Mouse (Mus musculus) embryonic facial prominence, embryonic 14.5 days (tissue): ENCODE measurements around the gene Zranb3. TPM values are rescaled to one million over a fixed set of nuclear protein-coding genes. Genes with fewer than 3 reads are reported as not detected.

Experiments
- ATAC-seq: fragments of 200-750 bp; cut with Nextera tagmentation; 2 replicates; pipeline ENCODE4 v1.8.0; 2017; ENCODE audit warnings: low read depth, moderate number of reproducible peaks, moderate TSS enrichment
- DNase-seq: peaks from one replicate; pipeline ENCODE4 v3.0.0-alpha.2; 2015; ENCODE audit warnings: low spot score
- H3K27ac ChIP-seq: fragments of 300-500 bp; sonication (generic); replicated peaks from 2 replicates; pipeline ENCODE4 v1.5.1; 2014; ENCODE audit warnings: low read depth, mild to moderate bottlenecking, low read length, moderate library complexity
- H3K27me3 ChIP-seq: fragments of 300-500 bp; sonication (generic); replicated peaks from 2 replicates; pipeline ENCODE4 v1.6.1; 2014; ENCODE audit warnings: low read length; ENCODE audit not compliant: control insufficient read depth, insufficient read depth
- H3K36me3 ChIP-seq: fragments of 300-500 bp; sonication (generic); 2 replicates; pipeline ENCODE4 v1.6.1; 2014; ENCODE audit warnings: low read length, mixed read lengths; ENCODE audit not compliant: control insufficient read depth, insufficient read depth
- H3K4me1 ChIP-seq: fragments of 300-500 bp; sonication (generic); 2 replicates; pipeline ENCODE4 v1.6.1; 2014; ENCODE audit warnings: antibody characterized with exemption, low read length; ENCODE audit not compliant: control insufficient read depth, insufficient read depth
- H3K4me2 ChIP-seq: fragments of 300-500 bp; sonication (generic); 2 replicates; pipeline ENCODE4 v1.6.1; 2014; ENCODE audit warnings: low read depth, mild to moderate bottlenecking, low read length, moderate library complexity, mixed read lengths
- H3K4me3 ChIP-seq: fragments of 300-500 bp; sonication (generic); 2 replicates; pipeline ENCODE4 v1.5.1; 2014; ENCODE audit warnings: low read depth, mild to moderate bottlenecking, low read length
- H3K9ac ChIP-seq: fragments of 300-500 bp; sonication (generic); 2 replicates; pipeline ENCODE4 v1.6.1; 2014; ENCODE audit warnings: low read depth, mild to moderate bottlenecking, low read length, moderate library complexity, mixed read lengths
- H3K9me3 ChIP-seq: fragments of 300-500 bp; sonication (generic); 2 replicates; pipeline ENCODE4 v1.6.1; 2016; ENCODE audit warnings: low read length; ENCODE audit not compliant: control insufficient read depth
- WGBS: fragments of 180-500 bp; shearing (Covaris S2); extraction: QIAGEN DNeasy Blood & Tissue Kit; methylation state at CpG from one replicate; pipeline ENCODE4 v1.1.7; 2014; 5-methylcytosine and 5-hydroxymethylcytosine counted together
- polyA plus RNA-seq: library from polyadenylated mRNA; unstranded; fragments of >200 nt; fragmentation: Nextera tagmentation; extraction: Ambion mirVana; gene quantifications from 2 replicates; pipeline ENCODE4 v1.2.1, GENCODE M21; 2014

Zranb3 gene
- polyA plus RNA-seq, 1 experiment from 2014 or later, result 6.1 TPM

- DNase-seq (no peak), ATAC-seq (no peak)
- Histone ChIP-seq H3K4me2 (no peak overlapping the region), H3K4me3 (no peak overlapping the region), H3K36me3 (peaks cover 18% of the 10 kb centered on the region), H3K4me1 (no peaks in the 10 kb centered on the region), H3K9me3 (no peaks in the 10 kb centered on the region), H3K27ac (no peak overlapping the region), H3K27me3 (no peaks in the 10 kb centered on the region), H3K9ac (no peak overlapping the region)
- WGBS, result 92% methylated on average over 1 of the region's 2 CpGs
Observed at GRCm38 (mm10) chr1:128094686-128095085, 8.2 kb downstream of the Zranb3 start.

GRCm38 (mm10) chr1:128082800-128083199 lies 20.0 kb downstream of the Zranb3 start:
- DNase-seq (no peak), ATAC-seq (no peak)
- Histone ChIP-seq H3K36me3 (no peaks in the 10 kb centered on the region), H3K4me3 (no peak overlapping the region), H3K4me2 (no peak overlapping the region), H3K9ac (no peak overlapping the region), H3K27ac (no peak overlapping the region), H3K4me1 (no peaks in the 10 kb centered on the region), H3K27me3 (no peaks in the 10 kb centered on the region), H3K9me3 (no peaks in the 10 kb centered on the region)
- WGBS, result 89% methylated on average over 7 of the region's 7 CpGs

GRCm38 (mm10) chr1:128081873-128082272 lies 21.0 kb downstream of the Zranb3 start:
- Histone ChIP-seq H3K4me1 (no peaks in the 10 kb centered on the region), H3K9ac (no peak overlapping the region), H3K36me3 (no peaks in the 10 kb centered on the region), H3K9me3 (no peaks in the 10 kb centered on the region), H3K27me3 (no peaks in the 10 kb centered on the region), H3K4me2 (no peak overlapping the region), H3K4me3 (no peak overlapping the region), H3K27ac (no peak overlapping the region)
- no peak for DNase-seq
- ATAC-seq, result no peak
- WGBS, result 92% methylated on average over 7 of the region's 7 CpGs

- Histone ChIP-seq H3K4me1 (no peaks in the 10 kb centered on the region), H3K4me2 (no peak overlapping the region), H3K36me3 (no peaks in the 10 kb centered on the region), H3K9ac (no peak overlapping the region), H3K4me3 (no peak overlapping the region), H3K27ac (no peak overlapping the region), H3K9me3 (no peaks in the 10 kb centered on the region), H3K27me3 (no peaks in the 10 kb centered on the region)
- 89% methylated on average over 5 of the region's 5 CpGs for WGBS
- DNase-seq (no peak), ATAC-seq (no peak)
Observed at GRCm38 (mm10) chr1:128080936-128081696, 21.7 kb downstream of the Zranb3 start.

- no peak overlapping the region for H3K27ac ChIP-seq
- H3K4me3 ChIP-seq, result no peak overlapping the region
- no peak for ATAC-seq
- no peaks in the 10 kb centered on the region for H3K9me3 ChIP-seq
- H3K4me2 ChIP-seq, result no peak overlapping the region
- DNase-seq, result no peak
- 96% methylated on average over 1 of the region's 1 CpGs for WGBS
- H3K36me3 ChIP-seq, result no peaks in the 10 kb centered on the region
- H3K27me3 ChIP-seq, result no peaks in the 10 kb centered on the region
- no peaks in the 10 kb centered on the region for H3K4me1 ChIP-seq
- no peak overlapping the region for H3K9ac ChIP-seq
Observed at GRCm38 (mm10) chr1:128078646-128079045, 24.2 kb downstream of the Zranb3 start.

GRCm38 (mm10) chr1:128077788-128078187 lies 25.1 kb downstream of the Zranb3 start:
- WGBS, result 92% methylated on average over 2 of the region's 2 CpGs
- H3K36me3 ChIP-seq, result no peaks in the 10 kb centered on the region
- no peak for DNase-seq
- ATAC-seq, result no peak
- no peaks in the 10 kb centered on the region for H3K4me1 ChIP-seq
- H3K9me3 ChIP-seq, result no peaks in the 10 kb centered on the region
- H3K4me2 ChIP-seq, result no peak overlapping the region
- no peak overlapping the region for H3K4me3 ChIP-seq
- H3K27me3 ChIP-seq, result no peaks in the 10 kb centered on the region
- no peak overlapping the region for H3K9ac ChIP-seq
- H3K27ac ChIP-seq, result no peak overlapping the region

GRCm38 (mm10) chr1:128076791-128077479 lies 25.9 kb downstream of the Zranb3 start:
- Histone ChIP-seq H3K4me1 (no peaks in the 10 kb centered on the region), H3K4me3 (no peak overlapping the region), H3K4me2 (no peak overlapping the region), H3K9ac (no peak overlapping the region), H3K27ac (no peak overlapping the region), H3K36me3 (no peaks in the 10 kb centered on the region), H3K9me3 (no peaks in the 10 kb centered on the region), H3K27me3 (no peaks in the 10 kb centered on the region)
- WGBS, result 88% methylated on average over 8 of the region's 8 CpGs
- ATAC-seq (no peak), DNase-seq (no peak)

- H3K4me3 ChIP-seq, result no peak overlapping the region
- 91% methylated on average over 6 of the region's 6 CpGs for WGBS
- ATAC-seq, result no peak
- H3K27me3 ChIP-seq, result no peaks in the 10 kb centered on the region
- H3K4me1 ChIP-seq, result no peaks in the 10 kb centered on the region
- H3K36me3 ChIP-seq, result no peaks in the 10 kb centered on the region
- DNase-seq, result no peak
- no peak overlapping the region for H3K27ac ChIP-seq
- no peak overlapping the region for H3K4me2 ChIP-seq
- no peaks in the 10 kb centered on the region for H3K9me3 ChIP-seq
- H3K9ac ChIP-seq, result no peak overlapping the region
Observed at GRCm38 (mm10) chr1:128073051-128073450, 29.8 kb downstream of the Zranb3 start.

- Histone ChIP-seq H3K27me3 (no peaks in the 10 kb centered on the region), H3K36me3 (no peaks in the 10 kb centered on the region), H3K4me1 (no peaks in the 10 kb centered on the region), H3K9ac (no peak overlapping the region), H3K27ac (no peak overlapping the region), H3K4me2 (no peak overlapping the region), H3K9me3 (no peaks in the 10 kb centered on the region), H3K4me3 (no peak overlapping the region)
- ATAC-seq (no peak), DNase-seq (no peak)
- WGBS, result 90% methylated on average over 3 of the region's 3 CpGs
Observed at GRCm38 (mm10) chr1:128070003-128070402, 32.8 kb downstream of the Zranb3 start.
